Mouse (Mus musculus) MEL-GATA-1-ER (cell line): ENCODE results near the gene Vwa3b.

ENCODE experiments used
- DNase-seq: peaks from one replicate; pipeline ENCODE4 v3.0.0-alpha.2; 2012; ENCODE audit warnings: low read depth; ENCODE audit errors: extremely low read depth

Vwa3b gene

GRCm38 (mm10) chr1:37117964-37118363 lies 91.6 kb downstream of the Vwa3b start:
- DNase-seq = no peak

- DNase-seq = no peak
These were observed 95.9 kb downstream of the Vwa3b start for GRCm38 (mm10) chr1:37122306-37122705.

- no peak for DNase-seq
These were observed 96.4 kb downstream of the Vwa3b start for GRCm38 (mm10) chr1:37122798-37123197.

- DNase-seq = no peak
These were observed 98.4 kb downstream of the Vwa3b start for GRCm38 (mm10) chr1:37124696-37125349.

- DNase-seq = no peak
These were observed 103.7 kb downstream of the Vwa3b start for GRCm38 (mm10) chr1:37130012-37130570.

GRCm38 (mm10) chr1:37131146-37131545 lies 104.8 kb downstream of the Vwa3b start:
- DNase-seq = no peak

GRCm38 (mm10) chr1:37132433-37132832 lies 106.0 kb downstream of the Vwa3b start:
- no peak for DNase-seq

GRCm38 (mm10) chr1:37145966-37146365 lies 119.6 kb downstream of the Vwa3b start:
- no peak for DNase-seq

- DNase-seq = no peak
These were observed 123.5 kb downstream of the Vwa3b start for GRCm38 (mm10) chr1:37149866-37150265.

- no peak for DNase-seq
These were observed 125.5 kb downstream of the Vwa3b start for GRCm38 (mm10) chr1:37151896-37152295.

GRCm38 (mm10) chr1:37166066-37166465 lies 139.7 kb downstream of the Vwa3b start:
- DNase-seq = no peak

- DNase-seq = no peak
These were observed 141.5 kb downstream of the Vwa3b start for GRCm38 (mm10) chr1:37167918-37168317.

- no peak for DNase-seq
These were observed 151.5 kb downstream of the Vwa3b start for GRCm38 (mm10) chr1:37177874-37178273.

GRCm38 (mm10) chr1:37179852-37180251 lies 153.5 kb downstream of the Vwa3b start:
- DNase-seq = no peak

GRCm38 (mm10) chr1:37187050-37187449 lies 160.7 kb downstream of the Vwa3b start:
- DNase-seq = no peak

GRCm38 (mm10) chr1:37194607-37195006 lies 168.2 kb downstream of the Vwa3b start:
- DNase-seq = no peak

- DNase-seq = no peak
These were observed 175.0 kb downstream of the Vwa3b start for GRCm38 (mm10) chr1:37201406-37201805.

GRCm38 (mm10) chr1:37207743-37208142 lies 181.3 kb downstream of the Vwa3b start:
- DNase-seq = no peak

GRCm38 (mm10) chr1:37212375-37212774 lies 186.0 kb downstream of the Vwa3b start:
- no peak for DNase-seq

GRCm38 (mm10) chr1:37214144-37214543 lies 187.7 kb downstream of the Vwa3b start, which contains the start of gene Cnga3:
Gene Cnga3 (plus strand): TSS chr1:37214434.
- DNase-seq = no peak

GRCm38 (mm10) chr1:37218386-37218785 lies 192.0 kb downstream of the Vwa3b start:
- no peak for DNase-seq

- DNase-seq = no peak
These were observed 193.2 kb downstream of the Vwa3b start for GRCm38 (mm10) chr1:37219593-37219992.
